In the genomic region with DNA sequence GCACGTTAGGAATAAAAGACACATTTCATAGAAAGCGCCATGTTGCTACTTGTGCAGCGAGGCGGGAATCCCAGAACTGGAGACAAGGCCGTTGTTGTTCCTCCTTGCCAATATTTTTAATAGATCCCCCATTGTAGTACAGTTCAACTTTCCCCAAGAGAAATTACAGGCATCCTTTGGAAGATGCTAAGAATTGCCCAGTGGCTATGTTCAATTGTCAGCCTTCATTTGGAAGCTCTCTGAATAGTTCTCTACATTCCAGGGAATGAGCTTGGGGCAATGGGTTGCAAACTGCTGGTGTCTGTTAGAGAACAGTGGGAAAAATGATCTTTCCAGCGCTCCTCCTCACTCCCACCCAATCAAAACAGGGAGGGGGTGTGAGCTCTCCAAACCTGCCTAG, we compare ENCODE assay signal across 26 mouse cellular contexts.
DNase-seq lines count a peak whose midpoint lies in the region; ATAC-seq lines count a peak whose summit lies in the region.
"Had no signal": no experiment of that assay in that cellular context is flagged by ENCODE, and none has a peak within 500 bp of the region (broad histone marks: within the 10 kb centered on the region; RNA-seq: fewer than 3 reads in every experiment).

No protein-coding gene starts in this region.

- no peaks in the 10 kb centered on the region for H3K36me3 ChIP-seq in hindbrain, embryonic 16.5 days (ENCODE audit: control insufficient read depth, insufficient read depth, low read length)
- H3K36me3 ChIP-seq in hindbrain, embryonic 12.5 days, result no peaks in the 10 kb centered on the region
- no peaks in the 10 kb centered on the region for H3K36me3 ChIP-seq in neural tube, embryonic 13.5 days
- no peaks in the 10 kb centered on the region for H3K36me3 ChIP-seq in embryonic facial prominence, embryonic 14.5 days (ENCODE audit: control insufficient read depth, insufficient read depth, low read length)
- H3K36me3 ChIP-seq: forebrain, embryonic 12.5 days; heart, embryonic 15.5 days; limb, embryonic 12.5 days; midbrain, embryonic 10.5 days; midbrain, embryonic 15.5 days had no signal

- H3K4me2 ChIP-seq in hindbrain, embryonic 16.5 days (ENCODE audit: low read length), result no peak overlapping the region
- H3K4me2 ChIP-seq in hindbrain, embryonic 12.5 days (replicated peaks), result no peak overlapping the region
- no peak overlapping the region for H3K4me2 ChIP-seq in neural tube, embryonic 13.5 days
- no peak overlapping the region for H3K4me2 ChIP-seq in embryonic facial prominence, embryonic 14.5 days (ENCODE audit: low read depth, low read length)
- H3K4me2 ChIP-seq: forebrain, embryonic 12.5 days; heart, embryonic 15.5 days; limb, embryonic 12.5 days; liver, embryonic 11.5 days; lung, embryonic 15.5 days; midbrain, embryonic 15.5 days had no signal

- H3K4me3 ChIP-seq in hindbrain, embryonic 16.5 days (ENCODE audit: low read length), result no peak overlapping the region
- H3K4me3 ChIP-seq in hindbrain, embryonic 12.5 days, result no peak overlapping the region
- no peak overlapping the region for H3K4me3 ChIP-seq in neural tube, embryonic 13.5 days
- no peak overlapping the region for H3K4me3 ChIP-seq in embryonic facial prominence, embryonic 14.5 days (ENCODE audit: low read depth, low read length)
- H3K4me3 ChIP-seq: erythroblast, embryonic 14.5 days; forebrain, embryonic 12.5 days; heart, embryonic 10.5 days; heart, embryonic 15.5 days; limb, embryonic 12.5 days; lung, embryonic 15.5 days; midbrain, embryonic 10.5 days; midbrain, embryonic 15.5 days; myocyte had no signal

- WGBS in hindbrain, embryonic 16.5 days, result 66% methylated on average over 6 of the region's 6 CpGs
- 86% methylated on average over 6 of the region's 6 CpGs for WGBS in hindbrain, embryonic 12.5 days
- 70% methylated on average over 6 of the region's 6 CpGs for WGBS in neural tube, embryonic 13.5 days
- WGBS in embryonic facial prominence, embryonic 14.5 days, result 60% methylated on average over 6 of the region's 6 CpGs

- ATAC-seq in hindbrain, embryonic 16.5 days, result peak; percentile 27; the same call in 1 of the 2 replicates
- ATAC-seq in hindbrain, embryonic 12.5 days (ENCODE audit: low FRiP score), result no peak
- ATAC-seq in neural tube, embryonic 13.5 days (ENCODE audit: low read depth), result no peak
- ATAC-seq in embryonic facial prominence, embryonic 14.5 days (ENCODE audit: low read depth), result peak; percentile 39; the same call in 1 of the 2 replicates
- ATAC-seq: CD4-positive, CD25-positive, alpha-beta regulatory T cell, adult 4 months; forebrain, postnatal 0 days; intestine, embryonic 16.5 days; midbrain, embryonic 15.5 days had no signal

- H3K9me3 ChIP-seq in hindbrain, embryonic 16.5 days (ENCODE audit: control insufficient read depth, low read length), result no peaks in the 10 kb centered on the region
- H3K9me3 ChIP-seq in hindbrain, embryonic 12.5 days (replicated peaks), result no peaks in the 10 kb centered on the region; the same call in 1 of the 2 replicates
- no peaks in the 10 kb centered on the region for H3K9me3 ChIP-seq in neural tube, embryonic 13.5 days
- H3K9me3 ChIP-seq in embryonic facial prominence, embryonic 14.5 days (ENCODE audit: control insufficient read depth, low read length), result no peaks in the 10 kb centered on the region
- H3K9me3 ChIP-seq: forebrain, embryonic 12.5 days; heart, embryonic 10.5 days; heart, embryonic 15.5 days; limb, embryonic 12.5 days; lung, embryonic 15.5 days; midbrain, embryonic 10.5 days; midbrain, embryonic 15.5 days had no signal

- H3K4me1 ChIP-seq in hindbrain, embryonic 16.5 days (ENCODE audit: control insufficient read depth, insufficient read depth, low read depth, low read length), result no peaks in the 10 kb centered on the region; the same call in 1 of the 2 replicates
- H3K4me1 ChIP-seq in hindbrain, embryonic 12.5 days, result 0 out of 2 replicates have a peak, but pooled peaks cover 2% of the 10 kb centered on the region
- H3K4me1 ChIP-seq in neural tube, embryonic 13.5 days (replicated peaks), result peaks cover 19% of the 10 kb centered on the region
- H3K4me1 ChIP-seq in embryonic facial prominence, embryonic 14.5 days (ENCODE audit: control insufficient read depth, insufficient read depth, low read length), result peaks cover 23% of the 10 kb centered on the region
- H3K4me1 ChIP-seq: forebrain, embryonic 12.5 days; heart, embryonic 10.5 days; heart, embryonic 15.5 days; midbrain, embryonic 10.5 days; midbrain, embryonic 15.5 days had no signal

- H3K9ac ChIP-seq in hindbrain, embryonic 16.5 days (ENCODE audit: low read depth, low read length), result no peak overlapping the region
- no peak overlapping the region for H3K9ac ChIP-seq in hindbrain, embryonic 12.5 days
- no peak overlapping the region for H3K9ac ChIP-seq in neural tube, embryonic 13.5 days
- H3K9ac ChIP-seq in embryonic facial prominence, embryonic 14.5 days (ENCODE audit: low read depth, low read length), result no peak overlapping the region
- H3K9ac ChIP-seq: forebrain, embryonic 12.5 days; forebrain, postnatal 0 days; heart, embryonic 15.5 days; limb, embryonic 12.5 days; lung, embryonic 15.5 days; midbrain, embryonic 15.5 days had no signal

- no peak overlapping the region for H3K27ac ChIP-seq in hindbrain, embryonic 16.5 days (ENCODE audit: low read depth, low read length)
- H3K27ac ChIP-seq in hindbrain, embryonic 12.5 days, result no peak overlapping the region
- H3K27ac ChIP-seq in neural tube, embryonic 13.5 days (replicated peaks), result peak overlapping the region; percentile 62
- no peak overlapping the region for H3K27ac ChIP-seq in embryonic facial prominence, embryonic 14.5 days (replicated peaks; ENCODE audit: low read depth, low read length)
- H3K27ac ChIP-seq: forebrain, embryonic 12.5 days; heart, embryonic 10.5 days; heart, embryonic 15.5 days; limb, embryonic 12.5 days; lung, embryonic 15.5 days; midbrain, embryonic 10.5 days; midbrain, embryonic 15.5 days had no signal

- no peaks in the 10 kb centered on the region for H3K27me3 ChIP-seq in hindbrain, embryonic 16.5 days (replicated peaks; ENCODE audit: control insufficient read depth, insufficient read depth, low read length)
- no peaks in the 10 kb centered on the region for H3K27me3 ChIP-seq in hindbrain, embryonic 12.5 days
- H3K27me3 ChIP-seq in neural tube, embryonic 13.5 days, result no peaks in the 10 kb centered on the region
- H3K27me3 ChIP-seq in embryonic facial prominence, embryonic 14.5 days (replicated peaks; ENCODE audit: control insufficient read depth, insufficient read depth, low read length), result no peaks in the 10 kb centered on the region
- H3K27me3 ChIP-seq: forebrain, embryonic 12.5 days; heart, embryonic 15.5 days; limb, embryonic 12.5 days; lung, embryonic 15.5 days; midbrain, embryonic 15.5 days had no signal

- no peak for DNase-seq in neural tube, embryonic 10.5 days (ENCODE audit: extremely low spot score, low spot score)
- DNase-seq in embryonic facial prominence, embryonic 14.5 days (ENCODE audit: low spot score), result peak; percentile 59
- DNase-seq in ovary, postnatal 14 days (ENCODE audit: low spot score), result no peak
- no peak for DNase-seq in frontal cortex, postnatal 14 days (ENCODE audit: low spot score in 2 of 2)
- DNase-seq: adrenal gland, postnatal 25 days; cerebellum, adult 18-20 months; forebrain, postnatal 0 days; gastrocnemius, postnatal 10 days; kidney, adult 8-10 months; kidney, postnatal 10 days; thymus, postnatal 4 days had no signal

Comparison
In these comparisons a context has a peak if more than half of its experiments do, and no peak if none do; other contexts are left out.
1. ATAC-seq: peak in hindbrain, embryonic 16.5 days (single experiment) and embryonic facial prominence, embryonic 14.5 days (single experiment); none in hindbrain, embryonic 12.5 days (single experiment) and neural tube, embryonic 13.5 days (single experiment).